Mouse (Mus musculus): Measurements from ENCODE around the gene Hvcn1.

The Hvcn1 gene

DNA sequence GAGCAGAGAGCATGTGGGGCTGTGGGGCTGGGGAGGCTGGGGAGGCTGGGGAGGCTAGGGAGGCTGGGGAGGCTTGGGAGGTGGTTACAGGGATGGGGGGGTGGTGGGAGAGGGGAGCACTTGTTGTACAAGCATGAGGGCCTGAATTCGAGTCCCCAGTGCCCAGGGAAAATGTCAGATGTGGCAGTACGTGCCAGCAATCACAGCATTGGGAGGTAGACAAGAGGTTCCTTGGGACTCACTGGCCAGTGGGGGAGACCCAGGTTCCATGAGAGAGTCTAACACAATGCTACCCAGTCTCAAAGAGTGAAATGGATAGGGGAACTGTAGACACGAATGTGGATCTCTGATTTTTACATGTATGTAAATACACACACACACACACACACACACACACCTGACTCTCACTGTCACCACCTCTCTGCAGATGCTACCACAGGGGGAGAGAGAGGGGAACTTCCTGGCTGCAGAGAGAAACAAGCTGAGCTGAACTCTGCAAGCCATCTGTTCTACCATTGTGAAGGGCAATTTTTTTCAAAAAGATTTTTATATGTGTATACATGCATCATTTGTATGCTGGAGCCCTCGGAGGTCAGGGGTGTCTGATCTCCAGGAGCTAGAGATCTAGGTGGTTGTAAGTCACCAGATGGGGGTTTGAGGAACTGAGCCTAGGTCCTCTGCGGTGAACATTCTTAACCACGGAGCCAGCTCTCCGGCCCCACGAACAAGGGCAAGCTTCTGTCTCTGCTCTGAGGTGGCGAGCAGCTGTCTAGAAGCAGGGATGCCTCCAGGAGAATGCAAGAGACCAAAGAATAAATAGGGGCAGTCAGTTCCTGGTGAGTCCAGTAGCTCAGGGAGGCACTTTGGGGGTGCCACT lies 28.0 kb downstream of the Hvcn1 start:
- WGBS: 57% methylated on average over 9 of the region's 9 CpGs

- WGBS: 40% methylated on average over 9 of the region's 9 CpGs
Observed at GRCm38 (mm10) chr5:122235196-122235836, 28.7 kb downstream of the Hvcn1 start.

DNA sequence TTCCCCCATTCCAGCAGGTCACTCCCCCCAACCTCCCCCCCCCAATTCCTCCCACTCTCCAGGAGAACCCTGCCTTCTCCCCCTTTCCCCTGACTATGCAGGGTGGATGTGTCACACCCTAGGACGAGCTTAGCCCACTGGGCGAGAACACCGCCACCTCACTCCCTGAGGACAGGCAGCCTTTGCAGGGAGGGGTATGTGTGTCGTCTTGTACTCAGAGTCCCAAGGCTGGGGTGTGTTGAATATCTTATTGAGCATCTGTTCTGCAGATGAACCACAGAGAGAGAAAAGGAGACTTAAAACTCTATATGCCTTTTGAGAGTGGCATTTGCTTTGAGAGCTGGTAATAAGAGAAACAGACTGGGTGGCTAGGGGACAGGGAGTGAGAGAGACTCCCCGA lies 30.6 kb downstream of the Hvcn1 start:
- WGBS: 61% methylated on average over 5 of the region's 5 CpGs

DNA sequence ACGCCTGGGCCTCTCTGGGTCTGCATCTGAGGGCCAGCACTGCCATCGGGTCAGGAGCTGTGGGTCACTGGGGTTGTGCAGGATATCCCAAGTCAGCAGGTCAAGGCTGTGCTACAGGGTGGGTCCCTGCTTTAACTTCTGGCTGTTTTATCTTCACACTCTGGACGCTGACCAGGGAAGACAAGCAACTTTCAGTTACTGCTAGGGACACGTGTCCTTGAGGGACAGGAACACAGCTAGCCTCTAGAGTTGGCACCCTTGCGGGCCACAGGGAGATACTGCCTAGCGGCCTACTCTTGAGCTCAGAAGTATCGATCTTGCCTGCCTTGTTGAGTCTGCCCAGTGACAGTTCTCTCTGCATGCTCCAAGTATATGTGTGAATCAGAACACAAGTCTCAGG lies 33.0 kb downstream of the Hvcn1 start:
- WGBS: 82% methylated on average over 7 of the region's 7 CpGs

GRCm38 (mm10) chr5:122240521-122240920 lies 33.9 kb downstream of the Hvcn1 start:
- 84% methylated on average over 11 of the region's 11 CpGs for whole genome bisulfite sequencing

DNA sequence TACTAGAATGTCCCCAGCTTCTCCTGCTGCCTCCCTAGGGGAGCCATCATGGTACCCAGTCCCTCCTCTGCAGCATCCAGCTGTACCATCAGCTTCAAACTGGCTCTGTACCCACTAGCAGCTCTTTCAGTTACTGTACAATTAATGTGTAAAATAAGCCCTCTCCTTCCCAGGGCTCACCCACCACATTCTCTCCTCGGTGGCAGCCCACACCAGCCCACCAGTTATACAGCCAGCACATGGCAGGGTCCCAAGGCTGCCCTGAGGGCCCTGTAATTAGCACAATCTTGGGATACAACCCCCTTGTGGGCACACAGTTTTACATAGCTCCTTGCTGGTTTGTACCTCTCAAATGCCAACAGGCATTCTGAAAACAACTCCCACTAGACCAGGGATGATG lies 34.4 kb downstream of the Hvcn1 start:
- 35% methylated on average over 1 of the region's 1 CpGs for WGBS

- WGBS: 85% methylated on average over 6 of the region's 6 CpGs
Observed at GRCm38 (mm10) chr5:122242521-122243123, 36.0 kb downstream of the Hvcn1 start.

DNA sequence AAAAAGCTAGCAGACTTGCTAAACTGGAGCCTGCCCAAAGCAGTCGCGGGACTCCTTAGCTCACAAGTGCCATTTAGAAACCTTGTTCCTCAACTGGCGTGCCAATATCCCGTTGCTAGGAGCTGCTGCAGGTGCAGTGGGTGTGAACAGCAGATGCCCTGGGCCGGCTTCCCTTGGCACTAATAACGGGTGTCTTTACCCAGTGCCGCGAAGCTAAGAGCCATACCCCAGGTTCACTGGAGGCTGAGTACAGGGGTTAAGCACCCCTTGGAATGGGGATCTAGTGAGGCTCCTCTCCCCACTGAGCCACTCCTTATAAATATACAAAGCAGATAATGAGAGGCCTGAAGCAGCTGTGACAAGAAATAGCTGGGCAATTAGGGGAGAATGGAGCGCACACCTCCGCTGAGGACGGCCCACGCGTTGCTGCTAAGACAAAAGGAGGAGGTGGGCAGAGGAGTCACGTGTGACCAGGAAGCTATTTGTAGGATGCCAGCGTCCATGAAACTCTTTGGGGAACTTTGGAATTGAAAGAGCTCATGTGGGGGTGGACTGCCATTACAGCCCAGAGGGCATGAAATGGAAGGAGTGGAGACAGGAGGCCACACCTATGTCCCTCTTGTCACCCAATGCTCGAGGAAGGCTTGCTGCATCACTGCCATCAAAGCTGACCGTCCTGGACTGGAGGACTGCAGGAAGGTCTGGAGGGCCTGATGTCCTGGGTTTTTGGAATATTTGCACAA lies 37.3 kb downstream of the Hvcn1 start:
- WGBS: 43% methylated on average over 17 of the region's 17 CpGs

DNA sequence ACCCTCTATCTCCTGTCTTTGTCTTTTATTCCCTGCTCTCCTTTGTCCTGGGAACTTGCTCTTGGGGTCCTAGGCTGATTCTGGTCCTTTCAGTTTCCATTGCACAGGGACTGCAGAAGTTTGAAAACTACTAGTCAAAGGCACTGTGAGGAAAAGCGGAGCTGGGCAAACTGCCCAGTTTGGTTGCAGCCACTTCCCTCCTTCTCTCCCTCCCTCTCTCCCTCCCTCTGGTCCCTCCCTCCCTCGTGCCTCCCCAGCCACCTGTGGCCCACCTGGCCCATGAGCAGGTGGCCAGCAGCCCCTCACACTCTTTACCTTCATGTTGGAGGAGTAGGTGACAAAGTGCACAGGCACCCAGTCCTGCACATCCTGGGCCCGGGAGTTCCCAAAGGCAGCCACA lies 38.6 kb downstream of the Hvcn1 start:
- WGBS: 60% methylated on average over 3 of the region's 3 CpGs

DNA sequence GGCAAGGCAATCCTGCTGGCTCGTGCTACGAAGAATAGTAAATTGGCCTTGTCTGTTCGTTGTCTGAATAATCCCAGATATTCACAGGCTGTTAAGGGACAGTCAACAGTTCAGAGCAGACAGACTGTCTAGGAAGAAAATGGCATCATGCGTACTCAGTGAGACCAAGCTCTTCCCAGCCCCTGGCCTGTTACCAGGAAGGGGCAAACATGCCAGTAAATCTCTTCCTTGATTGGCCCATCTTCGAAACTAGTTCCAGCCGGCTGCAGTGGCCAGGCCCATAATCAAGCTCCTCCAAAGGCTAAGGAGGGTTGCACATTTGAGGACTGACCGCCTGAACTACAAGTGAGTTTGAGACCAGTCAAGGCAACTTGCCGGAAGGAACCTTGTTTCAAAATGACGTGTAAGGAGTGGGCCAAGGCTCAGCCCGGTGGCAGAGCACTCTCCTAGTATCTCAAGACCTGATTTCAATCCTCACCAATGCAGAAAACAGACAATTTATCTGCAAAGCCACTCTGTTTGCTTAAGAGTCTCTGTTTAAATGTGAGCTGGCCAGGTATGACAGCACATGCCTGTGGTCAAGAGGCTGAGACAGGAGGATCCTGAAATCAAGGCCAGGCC lies 40.1 kb downstream of the Hvcn1 start:
- WGBS: 84% methylated on average over 10 of the region's 10 CpGs

DNA sequence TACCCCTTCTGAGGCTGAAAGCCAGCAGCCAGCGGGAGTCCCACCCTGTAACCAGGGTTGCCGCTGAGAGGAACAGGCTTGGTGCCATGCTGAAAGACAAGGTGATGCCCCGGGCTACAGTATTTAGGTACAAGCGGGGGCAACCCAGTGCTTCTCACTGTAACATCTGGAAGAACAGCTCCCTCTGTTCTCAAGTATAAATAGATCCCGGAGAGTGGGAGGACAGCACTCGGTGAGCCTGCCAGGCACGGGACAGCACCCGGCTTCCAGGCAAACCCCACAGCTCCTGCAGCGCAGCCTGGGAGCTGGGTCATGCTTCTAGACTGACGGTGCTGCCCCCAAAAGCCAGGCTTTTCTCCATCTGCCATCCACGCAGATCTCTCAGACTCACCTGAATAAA lies 40.9 kb downstream of the Hvcn1 start:
- WGBS: 44% methylated on average over 11 of the region's 11 CpGs

DNA sequence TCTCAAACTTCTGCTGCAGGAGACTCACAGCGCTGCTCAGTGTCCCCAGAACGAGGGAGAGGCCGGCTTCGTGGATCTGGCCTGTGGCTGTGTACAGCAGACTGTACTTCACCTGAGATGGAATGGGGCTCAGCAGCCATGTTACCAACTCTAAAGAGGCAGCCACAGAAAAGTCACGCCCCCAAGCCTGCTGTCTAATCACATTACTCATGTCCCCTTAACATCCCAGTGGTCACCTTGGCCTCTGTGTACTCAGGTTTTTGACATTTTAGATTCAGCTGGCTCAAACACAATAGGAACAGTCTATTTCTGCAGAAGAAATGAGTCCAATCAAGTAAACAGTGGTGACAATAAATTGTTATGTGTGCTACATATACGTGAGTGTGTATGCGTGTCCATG lies 41.3 kb downstream of the Hvcn1 start:
- 87% methylated on average over 7 of the region's 7 CpGs for WGBS

- WGBS: 84% methylated on average over 4 of the region's 4 CpGs
Observed at GRCm38 (mm10) chr5:122249281-122249680, 42.7 kb downstream of the Hvcn1 start.

GRCm38 (mm10) chr5:122251895-122252606 lies 45.4 kb downstream of the Hvcn1 start:
- WGBS: 62% methylated on average over 17 of the region's 17 CpGs

DNA sequence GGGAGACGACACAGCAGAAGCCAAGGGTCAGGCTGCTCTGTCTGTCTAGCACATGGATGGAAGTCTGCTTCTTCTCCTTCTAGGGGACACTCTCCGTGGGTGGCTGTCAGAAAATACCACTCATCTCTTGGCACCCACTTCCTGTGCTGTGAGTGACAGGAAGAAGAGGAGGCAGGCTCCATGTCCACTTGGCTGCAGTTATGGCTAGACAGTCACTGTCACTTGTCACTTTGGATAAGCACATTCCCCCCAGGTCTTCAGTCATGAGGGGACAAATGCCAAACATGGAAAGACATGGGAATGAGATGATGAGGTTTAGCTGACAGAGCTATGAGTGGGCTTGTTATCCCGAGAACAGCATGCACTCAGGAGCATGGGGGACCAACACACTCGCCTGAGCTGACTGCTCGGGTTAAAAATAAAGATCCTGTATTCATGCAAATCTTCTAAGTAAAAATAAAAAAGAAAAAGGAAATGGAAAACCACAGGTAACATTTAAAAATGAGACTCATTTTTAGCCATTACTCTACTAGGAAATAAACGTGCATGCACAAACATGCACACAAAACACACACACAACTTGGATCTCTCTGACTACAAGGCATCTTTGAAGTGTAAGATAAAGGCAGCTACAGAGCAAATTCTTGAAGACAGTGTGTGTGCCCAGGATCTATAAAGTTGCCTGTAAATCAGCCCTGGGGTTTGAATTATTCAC lies 51.6 kb downstream of the Hvcn1 start:
- 53% methylated on average over 6 of the region's 6 CpGs for WGBS

- 80% methylated on average over 7 of the region's 7 CpGs for WGBS
Observed at GRCm38 (mm10) chr5:122262104-122262503, 55.5 kb downstream of the Hvcn1 start.

DNA sequence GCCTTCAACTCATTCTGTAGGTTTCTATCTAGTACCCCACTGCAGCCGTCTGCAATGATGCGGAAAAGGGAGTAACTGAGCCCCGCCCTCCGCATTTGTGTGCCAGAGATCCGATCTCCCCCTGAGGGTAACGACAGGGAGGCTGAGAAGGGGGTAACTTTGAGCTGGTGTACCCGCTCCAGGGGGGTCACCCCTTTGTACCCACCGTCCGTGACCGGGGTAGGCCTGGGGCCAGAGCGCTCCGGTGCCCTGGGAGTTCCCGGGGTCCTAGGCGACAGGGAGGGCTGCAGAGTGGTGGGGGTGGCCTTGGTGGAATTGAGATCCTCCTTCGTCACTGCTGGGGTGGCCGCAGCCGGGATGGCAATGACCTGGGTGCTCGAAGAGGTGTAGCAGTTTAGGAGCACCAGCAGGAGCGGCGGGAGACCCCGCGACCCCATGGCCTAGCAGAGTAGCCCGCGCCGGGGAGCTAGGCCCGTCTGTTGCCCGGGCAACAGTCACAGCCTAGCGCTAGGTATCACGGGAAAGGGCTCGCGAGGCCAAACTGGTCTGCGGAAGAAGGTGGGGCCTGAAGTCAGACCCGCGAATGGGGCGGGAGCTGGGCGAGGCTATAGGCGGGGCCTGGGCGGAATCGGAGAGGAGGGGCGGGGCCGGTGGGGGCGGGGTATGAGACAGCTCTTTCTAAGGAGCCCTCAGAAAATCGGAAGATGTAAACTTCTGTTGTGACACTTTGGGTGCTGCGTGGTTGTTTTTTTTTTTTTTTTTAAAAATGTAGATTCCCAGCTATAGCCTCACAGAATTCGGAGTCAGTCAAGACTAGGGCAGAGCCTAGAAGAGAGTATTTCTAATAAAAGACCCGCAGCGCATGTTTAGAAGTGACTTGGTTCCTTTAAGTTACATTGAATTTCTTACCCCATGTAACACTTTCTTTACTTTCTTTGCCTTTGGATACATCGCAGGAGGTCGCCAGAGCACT lies 57.6 kb downstream of the Hvcn1 start, which contains the start of gene Tctn1:
TSS of gene Tctn1 (minus strand) at position 528 of the 973 bp plus-strand sequence.
- WGBS: 1% methylated on average over 49 of the region's 49 CpGs

DNA sequence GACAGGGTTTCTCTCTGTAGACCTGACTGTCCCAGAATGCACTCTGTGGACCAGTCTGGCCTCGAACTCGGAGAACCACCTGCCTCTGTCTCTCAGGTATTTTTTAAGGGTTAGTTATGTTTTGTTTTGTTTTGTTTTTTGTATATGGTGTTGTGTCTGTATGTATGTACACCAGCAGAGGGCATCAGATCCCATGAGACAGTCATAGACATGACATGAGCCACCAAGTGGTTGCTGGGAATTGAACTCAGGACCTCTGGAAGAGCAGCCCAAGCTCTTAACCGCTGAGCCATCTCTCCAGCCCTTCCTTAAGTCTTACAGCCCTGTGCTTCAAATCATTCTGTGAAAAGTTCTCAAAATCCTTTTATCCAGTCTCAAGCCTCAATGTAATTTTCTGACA lies 58.6 kb downstream of the Hvcn1 start:
- WGBS: 69% methylated on average over 3 of the region's 3 CpGs

DNA sequence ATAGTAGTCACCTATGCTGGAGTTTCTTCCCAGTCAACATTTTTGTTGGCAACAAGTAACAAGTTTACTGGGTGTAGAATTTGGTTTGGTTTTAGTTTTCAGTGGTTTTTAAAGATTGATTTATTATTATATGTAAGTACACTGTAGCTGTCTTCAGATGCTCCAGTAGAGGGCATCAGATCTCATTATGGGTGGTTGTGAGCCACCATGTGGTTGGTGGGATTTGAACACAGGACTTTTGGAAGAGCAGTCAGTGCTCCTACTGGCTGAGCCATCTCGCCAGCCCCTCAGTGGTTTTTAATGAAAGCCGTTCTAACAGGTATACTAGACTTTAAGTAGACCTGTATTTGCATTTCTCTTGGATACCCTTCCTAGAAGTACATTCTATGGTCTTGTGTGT lies 59.3 kb downstream of the Hvcn1 start:
- 97% methylated on average over 2 of the region's 2 CpGs for WGBS

Data from cerebral cortex, adult 2 months (tissue).